Mouse (Mus musculus) E14TG2a.4 (cell line): ENCODE results near the gene Ly6g6d.

Source experiments
- H3K27me3 ChIP-seq: 2 replicates; pipeline ENCODE4 v1.6.1; 2014; ENCODE audit warnings: low read length, control low read depth; ENCODE audit not compliant: insufficient read depth
- H3K36me3 ChIP-seq: 2 replicates; pipeline ENCODE4 v1.6.1; 2014; ENCODE audit warnings: low read length, control low read depth; ENCODE audit not compliant: insufficient read depth
- H3K4me1 ChIP-seq: replicated peaks from 2 replicates; pipeline ENCODE4 v1.6.1; 2014; ENCODE audit warnings: low read depth, low read length, control low read depth
- H3K4me3 ChIP-seq: replicated peaks from 2 replicates; pipeline ENCODE4 v1.5.1; 2014; ENCODE audit warnings: mild to moderate bottlenecking, low read length
- H3K9me3 ChIP-seq: 2 replicates; pipeline ENCODE4 v1.6.1; 2014; ENCODE audit warnings: low read length, control low read depth
- CTCF ChIP-seq: conservative IDR thresholded peaks from 2 replicates; pipeline ENCODE4 v1.5.1; 2014; ENCODE audit warnings: low read length
- NANOG ChIP-seq: IDR thresholded peaks from 2 replicates; pipeline ENCODE4 v1.6.1; 2014; ENCODE audit warnings: borderline replicate concordance, low read length, mixed read lengths
- POU5F1 ChIP-seq: IDR thresholded peaks from 2 replicates; pipeline ENCODE4 v1.6.1; 2014; ENCODE audit warnings: low read length, borderline replicate concordance

Ly6g6d gene

GRCm38 (mm10) chr17:35050126-35050750 is 27.6 kb downstream of the Ly6g6d start:
- TF ChIP-seq NANOG (no peak), CTCF (no peak), POU5F1 (no peak)
- H3K36me3 ChIP-seq, result peaks cover 29% of the 10 kb centered on the region

GRCm38 (mm10) chr17:35049561-35050016 is 28.3 kb downstream of the Ly6g6d start, which contains the start of gene Clic1:
TSS of gene Clic1 (plus strand) at chr17:35049966.
- Histone ChIP-seq H3K27me3 (peaks cover 14% of the 10 kb centered on the region), H3K4me1 (peaks cover 84% of the 10 kb centered on the region), H3K36me3 (peaks cover 24% of the 10 kb centered on the region), H3K4me3 (peak within 1 kb of the TSS; percentile 80), H3K9me3 (no peaks in the 10 kb centered on the region)
- no peak for TF ChIP-seq CTCF
- TF ChIP-seq POU5F1, result no peak
- no peak for TF ChIP-seq NANOG

More at GRCm38 (mm10) chr17:35050126-35050750, 27.6 kb downstream of the Ly6g6d start:
- H3K9me3 ChIP-seq, result no peaks in the 10 kb centered on the region
- peaks cover 82% of the 10 kb centered on the region for H3K4me1 ChIP-seq
- peak overlapping the region; percentile 80 for H3K4me3 ChIP-seq
- peaks cover 7% of the 10 kb centered on the region for H3K27me3 ChIP-seq

GRCm38 (mm10) chr17:35048932-35049440 is 28.9 kb downstream of the Ly6g6d start:
- peaks cover 80% of the 10 kb centered on the region for H3K4me1 ChIP-seq
- H3K36me3 ChIP-seq, result peaks cover 18% of the 10 kb centered on the region
- peaks cover 20% of the 10 kb centered on the region for H3K27me3 ChIP-seq
- peak overlapping the region; percentile 80; the same call in 1 of the 2 replicates for H3K4me3 ChIP-seq
- TF ChIP-seq POU5F1, result no peak
- TF ChIP-seq NANOG, result no peak
- TF ChIP-seq CTCF, result no peak
- no peaks in the 10 kb centered on the region for H3K9me3 ChIP-seq

- peaks cover 12% of the 10 kb centered on the region for H3K36me3 ChIP-seq
- TF ChIP-seq NANOG (no peak), POU5F1 (no peak), CTCF (no peak)
Measured at GRCm38 (mm10) chr17:35048149-35048931, 29.5 kb downstream of the Ly6g6d start.

GRCm38 (mm10) chr17:35047688-35048087 is 30.2 kb downstream of the Ly6g6d start:
- Histone ChIP-seq H3K36me3 (peaks cover 6% of the 10 kb centered on the region), H3K9me3 (no peaks in the 10 kb centered on the region), H3K4me3 (no peak overlapping the region), H3K4me1 (peaks cover 68% of the 10 kb centered on the region), H3K27me3 (peaks cover 30% of the 10 kb centered on the region)
- no peak for TF ChIP-seq NANOG
- TF ChIP-seq CTCF, result no peak
- TF ChIP-seq POU5F1, result no peak

More at GRCm38 (mm10) chr17:35048149-35048931, 29.5 kb downstream of the Ly6g6d start:
- H3K4me1 ChIP-seq, result peaks cover 75% of the 10 kb centered on the region
- no peaks in the 10 kb centered on the region for H3K9me3 ChIP-seq
- peaks cover 26% of the 10 kb centered on the region for H3K27me3 ChIP-seq
- H3K4me3 ChIP-seq, result no peak overlapping the region

GRCm38 (mm10) chr17:35046681-35047455 is 31.0 kb downstream of the Ly6g6d start, which contains the start of gene Msh5:
TSS of gene Msh5 (minus strand) at chr17:35046745.
- peak within 1 kb of the TSS; percentile 86 for H3K4me3 ChIP-seq
- peaks cover 30% of the 10 kb centered on the region for H3K27me3 ChIP-seq
- no peaks in the 10 kb centered on the region for H3K9me3 ChIP-seq
- H3K36me3 ChIP-seq, result no peaks in the 10 kb centered on the region
- TF ChIP-seq POU5F1, result no peak
- TF ChIP-seq NANOG, result no peak
- no peak for TF ChIP-seq CTCF
- H3K4me1 ChIP-seq, result peaks cover 60% of the 10 kb centered on the region

GRCm38 (mm10) chr17:35045807-35046680 is 31.8 kb downstream of the Ly6g6d start:
- H3K4me1 ChIP-seq, result peaks cover 53% of the 10 kb centered on the region
- peaks cover 30% of the 10 kb centered on the region for H3K27me3 ChIP-seq
- no peaks in the 10 kb centered on the region for H3K9me3 ChIP-seq
- TF ChIP-seq POU5F1 (no peak), NANOG (no peak), CTCF (no peak)
- no peaks in the 10 kb centered on the region for H3K36me3 ChIP-seq
- peak overlapping the region; percentile 86 for H3K4me3 ChIP-seq
